Mouse (Mus musculus): Measurements from ENCODE around the gene Tmem233. TPM values are rescaled to one million over a fixed set of nuclear protein-coding genes. Genes with fewer than 3 reads are reported as not detected.

The Tmem233 gene
- polyA plus RNA-seq, 1 experiment from 2014 or later = not detected

- Histone ChIP-seq H3K4me1 (ENCODE audit: control insufficient read depth, insufficient read depth, low read length) (no peaks in the 10 kb centered on the region), H3K27ac (ENCODE audit: low read depth, low read length) (no peak overlapping the region), H3K36me3 (ENCODE audit: control insufficient read depth, insufficient read depth, low read length) (no peaks in the 10 kb centered on the region), H3K9ac (ENCODE audit: low read length) (no peak overlapping the region), H3K4me3 (ENCODE audit: low read depth, low read length) (no peak overlapping the region), H3K9me3 (replicated peaks; ENCODE audit: control insufficient read depth, low read length) (no peaks in the 10 kb centered on the region), H3K27me3 (replicated peaks; ENCODE audit: control insufficient read depth, insufficient read depth, low read length) (peaks cover 11% of the 10 kb centered on the region), H3K4me2 (ENCODE audit: low read length) (no peak overlapping the region)
- WGBS = 70% methylated on average over 6 of the region's 6 CpGs
- ATAC-seq (no peak), DNase-seq (ENCODE audit: low spot score) (no peak)
Observed at GRCm38 (mm10) chr5:116080736-116081135, 2.3 kb downstream of the Tmem233 start.

GRCm38 (mm10) chr5:116069618-116070017 is 13.4 kb downstream of the Tmem233 start:
- Histone ChIP-seq H3K4me1 (ENCODE audit: control insufficient read depth, insufficient read depth, low read length) (no peaks in the 10 kb centered on the region), H3K27ac (ENCODE audit: low read depth, low read length) (no peak overlapping the region), H3K27me3 (replicated peaks; ENCODE audit: control insufficient read depth, insufficient read depth, low read length) (no peaks in the 10 kb centered on the region), H3K9ac (ENCODE audit: low read length) (no peak overlapping the region), H3K9me3 (replicated peaks; ENCODE audit: control insufficient read depth, low read length) (no peaks in the 10 kb centered on the region), H3K4me2 (ENCODE audit: low read length) (no peak overlapping the region), H3K4me3 (ENCODE audit: low read depth, low read length) (no peak overlapping the region), H3K36me3 (ENCODE audit: control insufficient read depth, insufficient read depth, low read length) (no peaks in the 10 kb centered on the region)
- over 99% methylated on average over 4 of the region's 4 CpGs for WGBS
- DNase-seq (ENCODE audit: low spot score) (no peak), ATAC-seq (no peak)

- DNase-seq (ENCODE audit: low spot score) (no peak), ATAC-seq (no peak)
- no peaks in the 10 kb centered on the region for H3K36me3 ChIP-seq (ENCODE audit: control insufficient read depth, insufficient read depth, low read length)
- H3K9ac ChIP-seq (ENCODE audit: low read length) = no peak overlapping the region
- 54% methylated on average over 6 of the region's 6 CpGs for WGBS
- no peak overlapping the region for H3K4me2 ChIP-seq (ENCODE audit: low read length)
- no peak overlapping the region for H3K27ac ChIP-seq (ENCODE audit: low read depth, low read length)
- no peaks in the 10 kb centered on the region for H3K9me3 ChIP-seq (replicated peaks; ENCODE audit: control insufficient read depth, low read length)
- H3K4me3 ChIP-seq (ENCODE audit: low read depth, low read length) = no peak overlapping the region
- H3K4me1 ChIP-seq (ENCODE audit: control insufficient read depth, insufficient read depth, low read length) = no peaks in the 10 kb centered on the region
- no peaks in the 10 kb centered on the region for H3K27me3 ChIP-seq (replicated peaks; ENCODE audit: control insufficient read depth, insufficient read depth, low read length)
Observed at GRCm38 (mm10) chr5:116052826-116053225, 30.2 kb downstream of the Tmem233 start.

GRCm38 (mm10) chr5:116052171-116052570 is 30.9 kb downstream of the Tmem233 start:
- no peak for ATAC-seq
- no peaks in the 10 kb centered on the region for H3K4me1 ChIP-seq (ENCODE audit: control insufficient read depth, insufficient read depth, low read length)
- H3K4me2 ChIP-seq (ENCODE audit: low read length) = no peak overlapping the region
- H3K4me3 ChIP-seq (ENCODE audit: low read depth, low read length) = no peak overlapping the region
- no peaks in the 10 kb centered on the region for H3K27me3 ChIP-seq (replicated peaks; ENCODE audit: control insufficient read depth, insufficient read depth, low read length)
- WGBS = 83% methylated on average over 5 of the region's 5 CpGs
- H3K9me3 ChIP-seq (replicated peaks; ENCODE audit: control insufficient read depth, low read length) = no peaks in the 10 kb centered on the region
- H3K27ac ChIP-seq (ENCODE audit: low read depth, low read length) = no peak overlapping the region
- H3K36me3 ChIP-seq (ENCODE audit: control insufficient read depth, insufficient read depth, low read length) = no peaks in the 10 kb centered on the region
- no peak for DNase-seq (ENCODE audit: low spot score)
- no peak overlapping the region for H3K9ac ChIP-seq (ENCODE audit: low read length)

GRCm38 (mm10) chr5:116049821-116050220 is 33.2 kb downstream of the Tmem233 start:
- no peaks in the 10 kb centered on the region for H3K27me3 ChIP-seq (replicated peaks; ENCODE audit: control insufficient read depth, insufficient read depth, low read length)

GRCm38 (mm10) chr5:116048321-116048720 is 34.7 kb downstream of the Tmem233 start:
- 98% methylated on average over 3 of the region's 3 CpGs for WGBS
- Histone ChIP-seq H3K4me1 (ENCODE audit: control insufficient read depth, insufficient read depth, low read length) (no peaks in the 10 kb centered on the region), H3K9ac (ENCODE audit: low read length) (no peak overlapping the region), H3K27me3 (replicated peaks; ENCODE audit: control insufficient read depth, insufficient read depth, low read length) (no peaks in the 10 kb centered on the region), H3K27ac (ENCODE audit: low read depth, low read length) (no peak overlapping the region), H3K9me3 (replicated peaks; ENCODE audit: control insufficient read depth, low read length) (no peaks in the 10 kb centered on the region), H3K4me2 (ENCODE audit: low read length) (no peak overlapping the region), H3K36me3 (ENCODE audit: control insufficient read depth, insufficient read depth, low read length) (no peaks in the 10 kb centered on the region), H3K4me3 (ENCODE audit: low read depth, low read length) (no peak overlapping the region)
- DNase-seq (ENCODE audit: low spot score) = no peak
- ATAC-seq = no peak

More at GRCm38 (mm10) chr5:116049821-116050220, 33.2 kb downstream of the Tmem233 start:
- Histone ChIP-seq H3K9ac (ENCODE audit: low read length) (no peak overlapping the region), H3K4me1 (ENCODE audit: control insufficient read depth, insufficient read depth, low read length) (no peaks in the 10 kb centered on the region), H3K36me3 (ENCODE audit: control insufficient read depth, insufficient read depth, low read length) (no peaks in the 10 kb centered on the region), H3K27ac (ENCODE audit: low read depth, low read length) (no peak overlapping the region), H3K4me2 (ENCODE audit: low read length) (no peak overlapping the region), H3K9me3 (replicated peaks; ENCODE audit: control insufficient read depth, low read length) (no peaks in the 10 kb centered on the region), H3K4me3 (ENCODE audit: low read depth, low read length) (no peak overlapping the region)
- DNase-seq (ENCODE audit: low spot score) (no peak), ATAC-seq (no peak)
- WGBS = 79% methylated on average over 4 of the region's 4 CpGs

- 81% methylated on average over 4 of the region's 4 CpGs for WGBS
- Histone ChIP-seq H3K27me3 (replicated peaks; ENCODE audit: control insufficient read depth, insufficient read depth, low read length) (no peaks in the 10 kb centered on the region), H3K4me3 (ENCODE audit: low read depth, low read length) (no peak overlapping the region), H3K4me1 (ENCODE audit: control insufficient read depth, insufficient read depth, low read length) (no peaks in the 10 kb centered on the region), H3K36me3 (ENCODE audit: control insufficient read depth, insufficient read depth, low read length) (no peaks in the 10 kb centered on the region), H3K27ac (ENCODE audit: low read depth, low read length) (no peak overlapping the region), H3K9ac (ENCODE audit: low read length) (no peak overlapping the region), H3K9me3 (replicated peaks; ENCODE audit: control insufficient read depth, low read length) (no peaks in the 10 kb centered on the region), H3K4me2 (ENCODE audit: low read length) (no peak overlapping the region)
- ATAC-seq (no peak), DNase-seq (ENCODE audit: low spot score) (no peak)
Observed at GRCm38 (mm10) chr5:116046246-116046645, 36.8 kb downstream of the Tmem233 start.

- Histone ChIP-seq H3K27me3 (replicated peaks; ENCODE audit: control insufficient read depth, insufficient read depth, low read length) (no peaks in the 10 kb centered on the region), H3K4me3 (ENCODE audit: low read depth, low read length) (no peak overlapping the region), H3K4me1 (ENCODE audit: control insufficient read depth, insufficient read depth, low read length) (no peaks in the 10 kb centered on the region), H3K27ac (ENCODE audit: low read depth, low read length) (no peak overlapping the region), H3K9me3 (replicated peaks; ENCODE audit: control insufficient read depth, low read length) (no peaks in the 10 kb centered on the region), H3K9ac (ENCODE audit: low read length) (no peak overlapping the region), H3K36me3 (ENCODE audit: control insufficient read depth, insufficient read depth, low read length) (no peaks in the 10 kb centered on the region), H3K4me2 (ENCODE audit: low read length) (no peak overlapping the region)
- DNase-seq (ENCODE audit: low spot score) (no peak), ATAC-seq (no peak)
- 87% methylated on average over 8 of the region's 8 CpGs for WGBS
Observed at GRCm38 (mm10) chr5:116045581-116045980, 37.5 kb downstream of the Tmem233 start.

- H3K4me3 ChIP-seq (ENCODE audit: low read depth, low read length) = no peak overlapping the region
- no peaks in the 10 kb centered on the region for H3K27me3 ChIP-seq (replicated peaks; ENCODE audit: control insufficient read depth, insufficient read depth, low read length)
- no peak for DNase-seq (ENCODE audit: low spot score)
- H3K27ac ChIP-seq (ENCODE audit: low read depth, low read length) = no peak overlapping the region
- no peaks in the 10 kb centered on the region for H3K9me3 ChIP-seq (replicated peaks; ENCODE audit: control insufficient read depth, low read length)
- no peak overlapping the region for H3K4me2 ChIP-seq (ENCODE audit: low read length)
- H3K36me3 ChIP-seq (ENCODE audit: control insufficient read depth, insufficient read depth, low read length) = no peaks in the 10 kb centered on the region
- no peak for ATAC-seq
- WGBS = 65% methylated on average over 7 of the region's 7 CpGs
- no peaks in the 10 kb centered on the region for H3K4me1 ChIP-seq (ENCODE audit: control insufficient read depth, insufficient read depth, low read length)
- no peak overlapping the region for H3K9ac ChIP-seq (ENCODE audit: low read length)
Observed at GRCm38 (mm10) chr5:116042241-116042640, 40.8 kb downstream of the Tmem233 start.
